Mouse (Mus musculus) neural tube, embryonic 14.5 days (tissue): ENCODE measurements around the gene Aasdhppt. TPM values are rescaled to one million over a fixed set of nuclear protein-coding genes. Genes with fewer than 3 reads are reported as not detected.
A peak's percentile ranks its signal among the peaks of the same experiment; 100 is the strongest.

Source experiments
- ATAC-seq: fragments of 200-750 bp; cut with Nextera tagmentation; 2 replicates; pipeline ENCODE4 v1.8.0; 2017; ENCODE audit warnings: low read depth, mild to moderate bottlenecking, moderate TSS enrichment, moderate library complexity
- H3K27ac ChIP-seq: fragments of 300-500 bp; sonication (generic); 2 replicates; pipeline ENCODE4 v1.5.1; 2014; ENCODE audit warnings: low read depth, mild to moderate bottlenecking, control low read depth, low read length, moderate library complexity, mixed read lengths
- H3K27me3 ChIP-seq: fragments of 300-500 bp; sonication (generic); 2 replicates; pipeline ENCODE4 v1.6.1; 2014; ENCODE audit warnings: low read length; ENCODE audit not compliant: control insufficient read depth, insufficient read depth
- H3K36me3 ChIP-seq: fragments of 300-500 bp; sonication (generic); 2 replicates; pipeline ENCODE4 v1.6.1; 2014; ENCODE audit warnings: low read length, mixed read lengths; ENCODE audit not compliant: control insufficient read depth, insufficient read depth
- H3K4me1 ChIP-seq: fragments of 300-500 bp; sonication (generic); 2 replicates; pipeline ENCODE4 v1.6.1; 2014; ENCODE audit warnings: low read length; ENCODE audit not compliant: control insufficient read depth, insufficient read depth
- H3K4me2 ChIP-seq: fragments of 300-500 bp; sonication (generic); 2 replicates; pipeline ENCODE4 v1.6.1; 2014; ENCODE audit warnings: mild to moderate bottlenecking, low read depth, low read length, control low read depth
- H3K4me3 ChIP-seq: fragments of 300-500 bp; sonication (generic); 2 replicates; pipeline ENCODE4 v1.5.1; 2014; ENCODE audit warnings: low read depth, low read length, control low read depth, mixed read lengths
- H3K9ac ChIP-seq: fragments of 300-500 bp; sonication (generic); replicated peaks from 2 replicates; pipeline ENCODE4 v1.6.1; 2014; ENCODE audit warnings: low read depth, mild to moderate bottlenecking, control low read depth, low read length, mixed read lengths
- H3K9me3 ChIP-seq: fragments of 300-500 bp; sonication (generic); 2 replicates; pipeline ENCODE4 v1.6.1; 2016; ENCODE audit warnings: low read length; ENCODE audit not compliant: control insufficient read depth
- WGBS: fragments of 180-500 bp; shearing (Covaris S2); extraction: QIAGEN DNeasy Blood & Tissue Kit; methylation state at CpG from one replicate; pipeline ENCODE4 v1.1.7; 2014; 5-methylcytosine and 5-hydroxymethylcytosine counted together
- microRNA-seq: library from miRNA; unstranded; fragments of <30 nt; microRNA quantifications from one replicate; pipeline ENCODE4, GENCODE M21; 2016
- polyA plus RNA-seq: library from polyadenylated mRNA; unstranded; fragments of >200 nt; fragmentation: Nextera tagmentation; extraction: Ambion mirVana; gene quantifications from 2 replicates; pipeline ENCODE4 v1.2.1, GENCODE M21; 2014

Aasdhppt gene
- polyA plus RNA-seq, 1 experiment from 2014 or later: 37.3 TPM

- Histone ChIP-seq H3K4me3 (no peak overlapping the region), H3K9ac (no peak overlapping the region), H3K27me3 (no peaks in the 10 kb centered on the region), H3K9me3 (no peaks in the 10 kb centered on the region), H3K27ac (no peak overlapping the region), H3K4me2 (no peak overlapping the region), H3K4me1 (peaks cover 3% of the 10 kb centered on the region; the same call in 1 of the 2 replicates), H3K36me3 (peaks cover 4% of the 10 kb centered on the region)
- 53% methylated on average over 1 of the region's 1 CpGs for WGBS
- ATAC-seq: no peak
Observed at GRCm38 (mm10) chr9:4304867-4305266, 4.4 kb downstream of the Aasdhppt start.

GRCm38 (mm10) chr9:4300466-4300865 lies 8.8 kb downstream of the Aasdhppt start:
- Histone ChIP-seq H3K27me3 (no peaks in the 10 kb centered on the region), H3K4me1 (no peaks in the 10 kb centered on the region), H3K27ac (no peak overlapping the region), H3K36me3 (peaks cover 4% of the 10 kb centered on the region), H3K9ac (no peak overlapping the region), H3K4me2 (no peak overlapping the region), H3K4me3 (no peak overlapping the region), H3K9me3 (no peaks in the 10 kb centered on the region)
- ATAC-seq: no peak
- WGBS: 94% methylated on average over 2 of the region's 2 CpGs

- no peaks in the 10 kb centered on the region for H3K27me3 ChIP-seq
- H3K4me1 ChIP-seq: no peaks in the 10 kb centered on the region
- no peaks in the 10 kb centered on the region for H3K9me3 ChIP-seq
- no peak overlapping the region for H3K4me2 ChIP-seq
- WGBS: 4% methylated on average over 3 of the region's 3 CpGs
- H3K36me3 ChIP-seq: no peaks in the 10 kb centered on the region
- no peak overlapping the region for H3K9ac ChIP-seq
- ATAC-seq: no peak
- H3K4me3 ChIP-seq: no peak overlapping the region
- no peak overlapping the region for H3K27ac ChIP-seq
Observed at GRCm38 (mm10) chr9:4283850-4284249, 25.4 kb downstream of the Aasdhppt start.

GRCm38 (mm10) chr9:4266881-4267280 lies 42.4 kb downstream of the Aasdhppt start:
- Histone ChIP-seq H3K4me3 (no peak overlapping the region), H3K4me1 (no peaks in the 10 kb centered on the region), H3K4me2 (no peak overlapping the region), H3K36me3 (no peaks in the 10 kb centered on the region), H3K27me3 (no peaks in the 10 kb centered on the region), H3K9me3 (no peaks in the 10 kb centered on the region), H3K9ac (no peak overlapping the region), H3K27ac (no peak overlapping the region)
- no peak for ATAC-seq
- WGBS: 90% methylated on average over 3 of the region's 3 CpGs

GRCm38 (mm10) chr9:4260746-4261090 lies 48.6 kb downstream of the Aasdhppt start:
- H3K36me3 ChIP-seq: no peaks in the 10 kb centered on the region
- H3K27ac ChIP-seq: no peak overlapping the region
- no peak overlapping the region for H3K9ac ChIP-seq
- WGBS: 67% methylated on average over 12 of the region's 12 CpGs
- no peak overlapping the region for H3K4me2 ChIP-seq
- no peak for ATAC-seq
- H3K4me1 ChIP-seq: no peaks in the 10 kb centered on the region
- no peaks in the 10 kb centered on the region for H3K27me3 ChIP-seq
- H3K4me3 ChIP-seq: no peak overlapping the region
- peaks cover 7% of the 10 kb centered on the region for H3K9me3 ChIP-seq

GRCm38 (mm10) chr9:4259841-4260745 lies 49.2 kb downstream of the Aasdhppt start:
- Histone ChIP-seq H3K9ac (no peak overlapping the region), H3K9me3 (peaks cover 7% of the 10 kb centered on the region), H3K4me3 (no peak overlapping the region), H3K36me3 (no peaks in the 10 kb centered on the region), H3K4me1 (no peaks in the 10 kb centered on the region), H3K27me3 (no peaks in the 10 kb centered on the region), H3K27ac (no peak overlapping the region), H3K4me2 (no peak overlapping the region)
- 54% methylated on average over 63 of the region's 65 CpGs for WGBS
- peak; percentile 54; the same call in 1 of the 2 replicates for ATAC-seq

DNA sequence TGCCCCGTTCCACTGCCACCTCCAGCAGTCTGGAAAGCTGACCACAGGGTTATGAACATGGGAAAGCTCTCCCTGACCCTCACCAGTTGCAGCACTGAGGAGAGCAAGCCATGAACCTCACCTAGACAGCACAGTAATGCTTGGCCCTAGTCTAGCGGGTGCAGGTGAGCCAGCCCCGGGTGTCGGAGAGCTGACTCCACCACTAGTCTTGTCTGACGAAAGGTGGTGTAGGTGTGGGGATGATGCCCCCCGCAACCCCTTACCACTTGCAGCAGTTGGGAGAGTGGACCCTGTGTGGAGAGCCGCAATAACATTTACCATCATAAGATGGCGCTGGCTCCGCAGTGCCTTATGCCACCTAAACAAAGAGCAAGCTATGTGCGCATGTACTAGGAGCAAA lies 50.2 kb downstream of the Aasdhppt start:
- H3K27me3 ChIP-seq: no peaks in the 10 kb centered on the region
- H3K9me3 ChIP-seq: peaks cover 7% of the 10 kb centered on the region
- no peak overlapping the region for H3K9ac ChIP-seq
- H3K36me3 ChIP-seq: no peaks in the 10 kb centered on the region
- ATAC-seq: no peak; the same call in 1 of the 2 replicates
- no peak overlapping the region for H3K4me2 ChIP-seq
- no peak overlapping the region for H3K27ac ChIP-seq
- H3K4me1 ChIP-seq: no peaks in the 10 kb centered on the region
- H3K4me3 ChIP-seq: no peak overlapping the region
- WGBS: 93% methylated on average over 10 of the region's 10 CpGs

Small RNA genes lying within 50 kb of the gene (microRNA-seq; reads per million reads assigned to microRNA genes)
- not detected for gene Gm22195

Other genes starting within 250 kb of the Aasdhppt start
- gene Kbtbd3, start 362 bp upstream of the Aasdhppt start, polyA plus RNA-seq: 13.8 and 14.5 TPM in 2 replicates
- 44.7 and 54.1 TPM in 2 replicates for gene Msantd4, start 67.1 kb upstream of the Aasdhppt start, polyA plus RNA-seq